Mouse (Mus musculus) frontal cortex, postnatal 36 days (tissue): Measurements from ENCODE around the gene Gm21293.
"Not testable (repeated sequence)": the region's sequence is repeated elsewhere in the genome, so short reads cannot be mapped to it uniquely, and the experiment has no call there.

Experiments used
- DNase-seq, 2 experiments: peaks; one replicate each; pipeline ENCODE4 v3.0.0; 2022; ENCODE audit warnings: low spot score in 2 of 2

Gm21293 gene

GRCm38 (mm10) chr10:104142687-104143086 is at the start of gene Gm21293:
Gene Gm21293 (plus strand): TSS chr10:104142987.
- DNase-seq, result not testable (repeated sequence)

GRCm38 (mm10) chr10:104110044-104110443 is 32.7 kb upstream of the Gm21293 start:
- DNase-seq, result no peak

- no peak for DNase-seq
These were observed 24.5 kb upstream of the Gm21293 start for GRCm38 (mm10) chr10:104118312-104118711.

- not testable (repeated sequence) for DNase-seq
These were observed 8.4 kb downstream of the Gm21293 start, which contains the start of gene Gm6763 for GRCm38 (mm10) chr10:104151197-104151596. Gene Gm6763 (plus strand): TSS chr10:104151497.

GRCm38 (mm10) chr10:104159706-104160105 is 16.9 kb downstream of the Gm21293 start, which contains the start of gene Gm8764:
Gene Gm8764 (plus strand): TSS chr10:104160006.
- DNase-seq, result not testable (repeated sequence)

GRCm38 (mm10) chr10:104168215-104168614 is 25.4 kb downstream of the Gm21293 start, which contains the start of gene Gm21304:
Gene Gm21304 (plus strand): TSS chr10:104168515.
- DNase-seq, result not testable (repeated sequence)

GRCm38 (mm10) chr10:104176724-104177123 is 33.9 kb downstream of the Gm21293 start, which contains the start of gene Gm21312:
Gene Gm21312 (plus strand): TSS chr10:104177024.
- DNase-seq, result not testable (repeated sequence)

GRCm38 (mm10) chr10:104185233-104185632 is 42.4 kb downstream of the Gm21293 start, which contains the start of gene Gm20765:
Gene Gm20765 (plus strand): TSS chr10:104185533.
- not testable (repeated sequence) for DNase-seq

GRCm38 (mm10) chr10:104193742-104194141 is 51.0 kb downstream of the Gm21293 start, which contains the start of gene Gm4340:
Gene Gm4340 (plus strand): TSS chr10:104194042.
- not testable (repeated sequence) for DNase-seq
